8 mouse cellular contexts compared by ENCODE assay signal in genomic region chr5:111057084-111057483, GRCm38 (mm10).
DNase-seq lines count a peak whose midpoint lies in the region; ATAC-seq and TF ChIP-seq lines count a peak whose summit lies in the region.

No protein-coding gene starts in this region.

- H3K4me1 ChIP-seq in lung, embryonic 14.5 days (ENCODE audit: insufficient read depth), result peaks cover 17% of the 10 kb centered on the region; the same call in 1 of the 2 replicates

- H3K9me3 ChIP-seq in lung, embryonic 14.5 days (ENCODE audit: low read depth, low read length), result no peaks in the 10 kb centered on the region

- ATAC-seq in lung, embryonic 14.5 days (ENCODE audit: insufficient read depth), result 0 out of 2 replicates have a peak, but pooled peaks have one; percentile 32

- no peaks in the 10 kb centered on the region for H3K27me3 ChIP-seq in lung, embryonic 14.5 days (ENCODE audit: insufficient read depth, low read length)

- no peak overlapping the region for H3K4me2 ChIP-seq in lung, embryonic 14.5 days

- no peak overlapping the region for H3K27ac ChIP-seq in lung, embryonic 14.5 days (ENCODE audit: low read depth)

- TF ChIP-seq CTCF in lung, embryonic 14.5 days (IDR thresholded peaks at IDR 0.05; ENCODE audit: low read depth), result no peak

- no peaks in the 10 kb centered on the region for H3K36me3 ChIP-seq in lung, embryonic 14.5 days (ENCODE audit: insufficient read depth)

- peak; percentile 92 for DNase-seq in heart, adult 11 months
- DNase-seq in heart, adult 18-20 months, result no peak
- DNase-seq in thymus, postnatal 14 days, result peak; percentile 14
- DNase-seq in thymus, postnatal 10 days (ENCODE audit: low spot score in 2 of 2), result no peak
- DNase-seq in lung, embryonic 14.5 days, result no peak
- DNase-seq in cerebellum, postnatal 14 days, result no peak
- no peak for DNase-seq in layer of hippocampus, postnatal 25 days (ENCODE audit: extremely low spot score in 1 of 2, low spot score in 1 of 2)
- no peak for DNase-seq in layer of hippocampus, postnatal 36 days

- H3K9ac ChIP-seq in lung, embryonic 14.5 days, result no peak overlapping the region

- H3K4me3 ChIP-seq in lung, embryonic 14.5 days (ENCODE audit: low read depth, low read length), result no peak overlapping the region

- 47% methylated on average over 7 of the region's 7 CpGs for WGBS in lung, embryonic 14.5 days

Comparison
In these comparisons a context has a peak if more than half of its experiments do, and no peak if none do; other contexts are left out.
1. DNase-seq: peak in heart, adult 11 months (single experiment) and thymus, postnatal 14 days (single experiment); none in heart, adult 18-20 months (0 of 2), thymus, postnatal 10 days (0 of 2), lung, embryonic 14.5 days (single experiment), cerebellum, postnatal 14 days (0 of 2), layer of hippocampus, postnatal 25 days (0 of 2) and layer of hippocampus, postnatal 36 days (0 of 2).